Mouse (Mus musculus): ENCODE data around the gene Nisch.

DNA sequence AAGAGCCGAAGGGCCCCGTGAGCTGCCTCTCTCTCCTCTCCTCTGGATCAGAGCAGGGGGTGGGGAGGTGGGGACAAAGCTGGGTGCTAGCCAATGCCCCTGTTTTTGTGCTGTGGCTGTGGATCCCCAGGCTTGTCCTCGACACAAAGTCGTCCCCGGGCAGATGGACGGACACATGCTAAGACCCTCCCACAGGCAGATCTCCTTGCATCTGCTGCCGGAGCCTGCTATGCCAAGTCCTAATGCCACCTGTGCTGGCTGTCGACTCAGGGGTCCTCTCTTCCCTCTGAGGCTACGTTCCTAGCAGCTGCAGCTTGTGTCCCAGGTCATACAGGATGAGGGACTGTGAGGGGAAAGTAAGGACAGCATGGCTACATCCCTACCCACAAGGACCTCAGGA lies 49.9 kb downstream of the Nisch start:
- TF ChIP-seq POLR2A (IDR thresholded peaks at IDR 0.05; ENCODE audit: low read depth, low read length) (no peak), CTCF (IDR thresholded peaks at IDR 0.05; ENCODE audit: borderline replicate concordance, insufficient read depth, low read length) (no peak)
